Mouse (Mus musculus) ES-E14 (cell line): ENCODE measurements around the gene Rps6ka5.

Experiments
- ZC3H11A ChIP-seq: IDR thresholded peaks from 2 replicates; pipeline ENCODE4 v1.6.1; 2012; ENCODE audit warnings: low read depth, mild to moderate bottlenecking, inconsistent platforms, low read length, borderline replicate concordance
- ZNF384 ChIP-seq: IDR thresholded peaks from 2 replicates; pipeline ENCODE4 v1.6.1; 2012; ENCODE audit warnings: low read depth, low read length, inconsistent platforms

DNA sequence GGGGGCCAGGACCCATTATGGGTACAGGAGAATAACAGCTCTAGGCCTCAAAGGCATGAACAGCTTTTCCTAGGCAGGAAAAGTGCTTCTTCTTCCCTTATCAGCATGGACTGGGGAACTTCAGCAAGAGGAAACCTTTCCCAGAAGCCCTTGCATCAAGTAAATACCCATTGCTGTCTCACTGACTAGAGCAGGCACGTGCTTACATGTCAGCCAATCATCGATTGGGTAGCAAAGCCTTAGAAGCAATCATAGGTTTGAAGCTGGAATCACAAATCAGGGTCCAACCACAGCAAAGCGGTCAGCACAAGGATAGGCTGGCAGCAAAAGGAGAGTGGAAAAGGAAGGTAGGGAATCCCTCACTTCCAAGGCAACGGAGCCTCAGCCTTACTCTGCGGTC, 213.7 kb downstream of the Rps6ka5 start:
- TF ChIP-seq ZC3H11A (no peak), ZNF384 (no peak)
